In the genomic region with DNA sequence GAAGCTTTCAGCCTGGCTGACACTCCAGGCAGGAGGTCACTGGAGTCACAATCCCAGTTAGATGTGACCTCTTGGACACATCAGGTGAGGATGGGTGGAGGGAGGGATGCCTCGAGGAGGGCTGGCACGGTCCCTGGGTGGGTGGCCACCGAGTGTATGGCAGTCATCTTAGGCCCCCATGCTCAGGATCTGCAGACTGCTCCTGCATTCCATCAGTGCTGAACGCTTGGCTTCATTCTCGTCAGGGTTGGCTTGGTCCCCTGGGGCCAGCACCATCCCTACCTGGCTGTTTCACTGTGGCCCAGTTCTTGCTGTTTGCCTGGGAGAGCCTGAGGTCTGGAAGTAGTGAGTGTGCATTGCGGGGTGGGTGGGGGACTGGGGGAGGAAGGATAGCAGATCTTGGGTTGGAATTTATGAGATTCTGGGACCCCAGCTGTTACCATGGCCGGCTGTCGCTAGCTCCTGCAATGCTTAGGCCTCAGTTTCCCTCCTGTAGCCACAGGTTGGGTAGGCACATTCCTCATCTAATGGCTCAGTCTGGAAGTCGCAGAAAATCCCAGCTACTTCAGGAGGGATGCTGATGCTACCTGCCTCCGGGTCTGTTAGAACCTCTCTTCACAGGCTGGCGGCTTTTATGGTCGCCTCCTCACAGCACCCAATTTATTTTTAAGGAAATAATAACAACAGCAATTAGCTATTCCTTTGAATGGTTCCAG, we compare ENCODE assay signal across 14 mouse cellular contexts.
DNase-seq lines count a peak whose midpoint lies in the region; ATAC-seq and TF ChIP-seq lines count a peak whose summit lies in the region.
"Had no signal": no experiment of that assay in that cellular context is flagged by ENCODE, and none has a peak within 500 bp of the region (broad histone marks: within the 10 kb centered on the region; RNA-seq: fewer than 3 reads in every experiment).

No protein-coding gene starts in this region.

- 82% methylated on average over 12 of the region's 12 CpGs for WGBS in midbrain, embryonic 12.5 days
- 81% methylated on average over 12 of the region's 12 CpGs for WGBS in midbrain, postnatal 0 days
- WGBS in forebrain, embryonic 13.5 days, result 74% methylated on average over 12 of the region's 12 CpGs
- WGBS in kidney, embryonic 14.5 days, result 33% methylated on average over 12 of the region's 12 CpGs
- WGBS in neural tube, embryonic 14.5 days, result 58% methylated on average over 12 of the region's 12 CpGs

- ATAC-seq in midbrain, embryonic 12.5 days (ENCODE audit: low FRiP score, low read depth), result peak; percentile 30; the same call in 1 of the 2 replicates
- ATAC-seq in midbrain, postnatal 0 days (ENCODE audit: low FRiP score), result no peak
- no peak for ATAC-seq in forebrain, embryonic 13.5 days
- ATAC-seq in kidney, embryonic 14.5 days (ENCODE audit: low FRiP score, low TSS enrichment), result peak; percentile 76
- ATAC-seq in neural tube, embryonic 14.5 days (ENCODE audit: low read depth), result peak; percentile 14; the same call in 1 of the 2 replicates
- ATAC-seq: liver, postnatal 0 days had no signal

- DNase-seq in midbrain, postnatal 0 days (ENCODE audit: low spot score), result no peak
- DNase-seq in urinary bladder, postnatal 4 days (ENCODE audit: low spot score in 2 of 2), result no peak
- DNase-seq in heart, adult 9 months (ENCODE audit: low spot score in 2 of 2), result no peak
- DNase-seq: adrenal gland, postnatal 14 days; liver, postnatal 0 days; lung, postnatal 36 days; thymus, adult 18-20 months had no signal

- no peak overlapping the region for H3K4me3 ChIP-seq in midbrain, embryonic 12.5 days
- no peak overlapping the region for H3K4me3 ChIP-seq in midbrain, postnatal 0 days (ENCODE audit: low read depth, low read length)
- no peak overlapping the region for H3K4me3 ChIP-seq in forebrain, embryonic 13.5 days
- no peak overlapping the region for H3K4me3 ChIP-seq in kidney, embryonic 14.5 days (ENCODE audit: low read length)
- H3K4me3 ChIP-seq in neural tube, embryonic 14.5 days (ENCODE audit: low read depth, low read length), result no peak overlapping the region
- H3K4me3 ChIP-seq: heart, embryonic 13.5 days; layer of hippocampus, adult 2 months; limb, embryonic 13.5 days had no signal

- peaks cover 15% of the 10 kb centered on the region for H3K9me3 ChIP-seq in midbrain, embryonic 12.5 days
- H3K9me3 ChIP-seq in midbrain, postnatal 0 days (ENCODE audit: low read length), result 0 out of 2 replicates have a peak, but pooled peaks cover 3% of the 10 kb centered on the region
- H3K9me3 ChIP-seq in forebrain, embryonic 13.5 days (replicated peaks), result peaks cover 8% of the 10 kb centered on the region
- H3K9me3 ChIP-seq in kidney, embryonic 14.5 days (ENCODE audit: control insufficient read depth, low read length), result peaks cover 10% of the 10 kb centered on the region; the same call in 1 of the 2 replicates
- no peaks in the 10 kb centered on the region for H3K9me3 ChIP-seq in neural tube, embryonic 14.5 days (ENCODE audit: control insufficient read depth, low read length)
- H3K9me3 ChIP-seq: heart, embryonic 13.5 days had no signal

- H3K27ac ChIP-seq in midbrain, embryonic 12.5 days (replicated peaks), result peak overlapping the region; percentile 46; the same call in 1 of the 2 replicates
- no peak overlapping the region for H3K27ac ChIP-seq in midbrain, postnatal 0 days (ENCODE audit: low read depth, low read length)
- H3K27ac ChIP-seq in forebrain, embryonic 13.5 days, result peak overlapping the region; percentile 80
- H3K27ac ChIP-seq in kidney, embryonic 14.5 days (ENCODE audit: low read depth, low read length), result no peak overlapping the region
- H3K27ac ChIP-seq in neural tube, embryonic 14.5 days (ENCODE audit: low read depth, low read length), result no peak overlapping the region
- H3K27ac ChIP-seq: heart, embryonic 13.5 days; layer of hippocampus, adult 2 months; limb, embryonic 13.5 days had no signal

- peaks cover 22% of the 10 kb centered on the region for H3K4me1 ChIP-seq in midbrain, embryonic 12.5 days
- no peaks in the 10 kb centered on the region for H3K4me1 ChIP-seq in midbrain, postnatal 0 days (ENCODE audit: insufficient read depth, low read length)
- H3K4me1 ChIP-seq in forebrain, embryonic 13.5 days, result peaks cover 27% of the 10 kb centered on the region
- H3K4me1 ChIP-seq in kidney, embryonic 14.5 days (ENCODE audit: control insufficient read depth, insufficient read depth, low read length), result peaks cover 9% of the 10 kb centered on the region; the same call in 1 of the 2 replicates
- H3K4me1 ChIP-seq in neural tube, embryonic 14.5 days (ENCODE audit: control insufficient read depth, insufficient read depth, low read length), result no peaks in the 10 kb centered on the region
- H3K4me1 ChIP-seq: heart, embryonic 13.5 days; limb, embryonic 13.5 days had no signal

- H3K27me3 ChIP-seq in midbrain, embryonic 12.5 days, result peaks cover 33% of the 10 kb centered on the region
- no peaks in the 10 kb centered on the region; the same call in 1 of the 2 replicates for H3K27me3 ChIP-seq in midbrain, postnatal 0 days (ENCODE audit: insufficient read depth, low read length)
- no peaks in the 10 kb centered on the region for H3K27me3 ChIP-seq in forebrain, embryonic 13.5 days
- no peaks in the 10 kb centered on the region for H3K27me3 ChIP-seq in kidney, embryonic 14.5 days (ENCODE audit: control insufficient read depth, insufficient read depth, low read length)
- H3K27me3 ChIP-seq in neural tube, embryonic 14.5 days (ENCODE audit: control insufficient read depth, insufficient read depth, low read length), result no peaks in the 10 kb centered on the region

- no peak for TF ChIP-seq CTCF in midbrain, postnatal 0 days (IDR thresholded peaks at IDR 0.05)

- H3K36me3 ChIP-seq in midbrain, embryonic 12.5 days, result no peaks in the 10 kb centered on the region
- H3K36me3 ChIP-seq in midbrain, postnatal 0 days (ENCODE audit: insufficient read depth, low read length), result no peaks in the 10 kb centered on the region
- H3K36me3 ChIP-seq in forebrain, embryonic 13.5 days (ENCODE audit: poor library complexity, severe bottlenecking), result 0 out of 2 replicates have a peak, but pooled peaks cover 5% of the 10 kb centered on the region
- no peaks in the 10 kb centered on the region for H3K36me3 ChIP-seq in kidney, embryonic 14.5 days (ENCODE audit: control insufficient read depth, insufficient read depth, low read length)
- no peaks in the 10 kb centered on the region for H3K36me3 ChIP-seq in neural tube, embryonic 14.5 days (ENCODE audit: control insufficient read depth, insufficient read depth, low read length)
- H3K36me3 ChIP-seq: heart, embryonic 13.5 days; limb, embryonic 13.5 days had no signal

- H3K4me2 ChIP-seq in midbrain, embryonic 12.5 days (replicated peaks), result no peak overlapping the region
- H3K4me2 ChIP-seq in midbrain, postnatal 0 days (ENCODE audit: low read depth, low read length, poor library complexity, severe bottlenecking), result no peak overlapping the region
- no peak overlapping the region for H3K4me2 ChIP-seq in forebrain, embryonic 13.5 days
- H3K4me2 ChIP-seq in kidney, embryonic 14.5 days (replicated peaks; ENCODE audit: low read depth, low read length), result no peak overlapping the region
- no peak overlapping the region for H3K4me2 ChIP-seq in neural tube, embryonic 14.5 days (ENCODE audit: low read depth, low read length)
- H3K4me2 ChIP-seq: heart, embryonic 13.5 days had no signal

- H3K9ac ChIP-seq in midbrain, embryonic 12.5 days (replicated peaks), result no peak overlapping the region
- no peak overlapping the region for H3K9ac ChIP-seq in midbrain, postnatal 0 days (replicated peaks; ENCODE audit: low read length, poor library complexity, severe bottlenecking)
- no peak overlapping the region; the same call in 1 of the 2 replicates for H3K9ac ChIP-seq in forebrain, embryonic 13.5 days
- no peak overlapping the region for H3K9ac ChIP-seq in kidney, embryonic 14.5 days (ENCODE audit: low read depth, low read length)
- no peak overlapping the region for H3K9ac ChIP-seq in neural tube, embryonic 14.5 days (replicated peaks; ENCODE audit: low read depth, low read length)
- H3K9ac ChIP-seq: heart, embryonic 13.5 days; limb, embryonic 13.5 days; liver, postnatal 0 days had no signal

Comparison
In these comparisons a context has a peak if more than half of its experiments do, and no peak if none do; other contexts are left out.
1. ATAC-seq: peak in midbrain, embryonic 12.5 days (single experiment), kidney, embryonic 14.5 days (single experiment) and neural tube, embryonic 14.5 days (single experiment); none in midbrain, postnatal 0 days (single experiment) and forebrain, embryonic 13.5 days (single experiment).
2. H3K27ac ChIP-seq: peak in midbrain, embryonic 12.5 days (single experiment) and forebrain, embryonic 13.5 days (single experiment); none in midbrain, postnatal 0 days (single experiment), kidney, embryonic 14.5 days (single experiment) and neural tube, embryonic 14.5 days (single experiment).